Mouse (Mus musculus): ENCODE measurements at regions not wholly inside any gene's neighbourhood (a gene's known extent, or its start where the extent isn't known, plus 50 kb on each side); places are given as distances from the start of the nearest gene placed in this dataset.

- no peaks in the 10 kb centered on the region for H3K4me1 ChIP-seq (replicated peaks; ENCODE audit: control insufficient read depth, insufficient read depth, low read length)
- H3K27me3 ChIP-seq (ENCODE audit: control insufficient read depth, insufficient read depth, low read length), result 0 out of 2 replicates have a peak, but pooled peaks cover 3% of the 10 kb centered on the region
- no peaks in the 10 kb centered on the region for H3K36me3 ChIP-seq (ENCODE audit: control insufficient read depth, insufficient read depth, low read length)
- H3K27ac ChIP-seq (ENCODE audit: control insufficient read depth, insufficient read depth, low read length), result no peak overlapping the region
- TF ChIP-seq POLR2A (IDR thresholded peaks at IDR 0.05; ENCODE audit: control insufficient read depth, extremely low read depth, insufficient read depth, low read length, poor library complexity) (no peak), CTCF (IDR thresholded peaks at IDR 0.05; ENCODE audit: borderline replicate concordance, control insufficient read depth, extremely low read depth, insufficient read depth, low read length, poor library complexity) (no peak)
- 84% methylated on average over 8 of the region's 8 CpGs for WGBS
- DNase-seq, result no peak
- H3K4me3 ChIP-seq (ENCODE audit: control insufficient read depth, insufficient read depth, low read length), result no peak overlapping the region
Measured at GRCm38 (mm10) chr2:34014868-34015639, 127.3 kb upstream of the Mvb12b start.

- Histone ChIP-seq H3K27me3 (ENCODE audit: control insufficient read depth, insufficient read depth, low read length) (no peaks in the 10 kb centered on the region; the same call in 1 of the 2 replicates), H3K36me3 (ENCODE audit: control insufficient read depth, insufficient read depth, low read length) (no peaks in the 10 kb centered on the region), H3K4me3 (ENCODE audit: control insufficient read depth, insufficient read depth, low read length) (no peak overlapping the region), H3K4me1 (replicated peaks; ENCODE audit: control insufficient read depth, insufficient read depth, low read length) (no peaks in the 10 kb centered on the region), H3K27ac (ENCODE audit: control insufficient read depth, insufficient read depth, low read length) (no peak overlapping the region)
- WGBS, result 30% methylated on average over 1 of the region's 1 CpGs
- no peak for DNase-seq
- TF ChIP-seq POLR2A (IDR thresholded peaks at IDR 0.05; ENCODE audit: control insufficient read depth, extremely low read depth, insufficient read depth, low read length, poor library complexity) (no peak), CTCF (IDR thresholded peaks at IDR 0.05; ENCODE audit: borderline replicate concordance, control insufficient read depth, extremely low read depth, insufficient read depth, low read length, poor library complexity) (no peak)
Measured at GRCm38 (mm10) chr2:34010166-34010565, 122.4 kb upstream of the Mvb12b start.

- Histone ChIP-seq H3K36me3 (ENCODE audit: control insufficient read depth, insufficient read depth, low read length) (no peaks in the 10 kb centered on the region), H3K4me1 (replicated peaks; ENCODE audit: control insufficient read depth, insufficient read depth, low read length) (no peaks in the 10 kb centered on the region), H3K4me3 (ENCODE audit: control insufficient read depth, insufficient read depth, low read length) (no peak overlapping the region), H3K27me3 (ENCODE audit: control insufficient read depth, insufficient read depth, low read length) (no peaks in the 10 kb centered on the region; the same call in 1 of the 2 replicates), H3K27ac (ENCODE audit: control insufficient read depth, insufficient read depth, low read length) (no peak overlapping the region)
- no peak for DNase-seq
- no peak for TF ChIP-seq CTCF (IDR thresholded peaks at IDR 0.05; ENCODE audit: borderline replicate concordance, control insufficient read depth, extremely low read depth, insufficient read depth, low read length, poor library complexity)
- TF ChIP-seq POLR2A (IDR thresholded peaks at IDR 0.05; ENCODE audit: control insufficient read depth, extremely low read depth, insufficient read depth, low read length, poor library complexity), result no peak
- 95% methylated on average over 7 of the region's 7 CpGs for WGBS
Measured at GRCm38 (mm10) chr2:34007916-34008315, 120.2 kb upstream of the Mvb12b start.

GRCm38 (mm10) chr2:33997106-33997505 is 109.4 kb upstream of the Mvb12b start:
- no peaks in the 10 kb centered on the region for H3K36me3 ChIP-seq (ENCODE audit: control insufficient read depth, insufficient read depth, low read length)
- WGBS, result 96% methylated on average over 7 of the region's 7 CpGs
- TF ChIP-seq POLR2A (IDR thresholded peaks at IDR 0.05; ENCODE audit: control insufficient read depth, extremely low read depth, insufficient read depth, low read length, poor library complexity) (no peak), CTCF (IDR thresholded peaks at IDR 0.05; ENCODE audit: borderline replicate concordance, control insufficient read depth, extremely low read depth, insufficient read depth, low read length, poor library complexity) (no peak)
- H3K4me3 ChIP-seq (ENCODE audit: control insufficient read depth, insufficient read depth, low read length), result no peak overlapping the region
- no peak for DNase-seq
- H3K4me1 ChIP-seq (replicated peaks; ENCODE audit: control insufficient read depth, insufficient read depth, low read length), result no peaks in the 10 kb centered on the region
- H3K27ac ChIP-seq (ENCODE audit: control insufficient read depth, insufficient read depth, low read length), result no peak overlapping the region
- no peaks in the 10 kb centered on the region for H3K27me3 ChIP-seq (ENCODE audit: control insufficient read depth, insufficient read depth, low read length)

- Histone ChIP-seq H3K4me3 (ENCODE audit: control insufficient read depth, insufficient read depth, low read length) (no peak overlapping the region), H3K4me1 (replicated peaks; ENCODE audit: control insufficient read depth, insufficient read depth, low read length) (no peaks in the 10 kb centered on the region), H3K36me3 (ENCODE audit: control insufficient read depth, insufficient read depth, low read length) (no peaks in the 10 kb centered on the region), H3K27me3 (ENCODE audit: control insufficient read depth, insufficient read depth, low read length) (no peaks in the 10 kb centered on the region), H3K27ac (ENCODE audit: control insufficient read depth, insufficient read depth, low read length) (no peak overlapping the region)
- 98% methylated on average over 2 of the region's 2 CpGs for WGBS
- TF ChIP-seq POLR2A (IDR thresholded peaks at IDR 0.05; ENCODE audit: control insufficient read depth, extremely low read depth, insufficient read depth, low read length, poor library complexity) (no peak), CTCF (IDR thresholded peaks at IDR 0.05; ENCODE audit: borderline replicate concordance, control insufficient read depth, extremely low read depth, insufficient read depth, low read length, poor library complexity) (no peak)
- no peak for DNase-seq
Measured at GRCm38 (mm10) chr2:33996331-33996730, 108.6 kb upstream of the Mvb12b start.

GRCm38 (mm10) chr2:33991299-33991698 is 103.6 kb upstream of the Mvb12b start:
- no peak for DNase-seq
- H3K36me3 ChIP-seq (ENCODE audit: control insufficient read depth, insufficient read depth, low read length), result no peaks in the 10 kb centered on the region
- H3K4me3 ChIP-seq (ENCODE audit: control insufficient read depth, insufficient read depth, low read length), result no peak overlapping the region
- 91% methylated on average over 4 of the region's 4 CpGs for WGBS
- H3K4me1 ChIP-seq (replicated peaks; ENCODE audit: control insufficient read depth, insufficient read depth, low read length), result no peaks in the 10 kb centered on the region
- TF ChIP-seq POLR2A (IDR thresholded peaks at IDR 0.05; ENCODE audit: control insufficient read depth, extremely low read depth, insufficient read depth, low read length, poor library complexity), result no peak
- no peak overlapping the region for H3K27ac ChIP-seq (ENCODE audit: control insufficient read depth, insufficient read depth, low read length)
- no peaks in the 10 kb centered on the region for H3K27me3 ChIP-seq (ENCODE audit: control insufficient read depth, insufficient read depth, low read length)

GRCm38 (mm10) chr2:33990711-33991110 is 103.0 kb upstream of the Mvb12b start:
- H3K27me3 ChIP-seq (ENCODE audit: control insufficient read depth, insufficient read depth, low read length), result no peaks in the 10 kb centered on the region
- H3K4me1 ChIP-seq (replicated peaks; ENCODE audit: control insufficient read depth, insufficient read depth, low read length), result no peaks in the 10 kb centered on the region
- H3K27ac ChIP-seq (ENCODE audit: control insufficient read depth, insufficient read depth, low read length), result no peak overlapping the region
- no peaks in the 10 kb centered on the region for H3K36me3 ChIP-seq (ENCODE audit: control insufficient read depth, insufficient read depth, low read length)
- 98% methylated on average over 6 of the region's 6 CpGs for WGBS
- no peak for TF ChIP-seq CTCF (IDR thresholded peaks at IDR 0.05; ENCODE audit: borderline replicate concordance, control insufficient read depth, extremely low read depth, insufficient read depth, low read length, poor library complexity)
- TF ChIP-seq POLR2A (IDR thresholded peaks at IDR 0.05; ENCODE audit: control insufficient read depth, extremely low read depth, insufficient read depth, low read length, poor library complexity), result no peak
- DNase-seq, result no peak
- H3K4me3 ChIP-seq (ENCODE audit: control insufficient read depth, insufficient read depth, low read length), result no peak overlapping the region

Measured in thymus, adult 2 months (tissue).